Mouse (Mus musculus): ENCODE measurements around the gene Mast3. TPM values are rescaled to one million over a fixed set of nuclear protein-coding genes. Genes with fewer than 3 reads are reported as not detected.

Gene Mast3
- polyA plus RNA-seq, 1 experiment from 2014 or later, result 4.4 TPM

- no peaks in the 10 kb centered on the region for H3K36me3 ChIP-seq (ENCODE audit: control insufficient read depth, insufficient read depth)
- no peak for ATAC-seq
- WGBS, result 82% methylated on average over 3 of the region's 3 CpGs
- H3K9me3 ChIP-seq (ENCODE audit: control insufficient read depth), result no peaks in the 10 kb centered on the region
- H3K27me3 ChIP-seq (replicated peaks; ENCODE audit: control insufficient read depth, insufficient read depth, low read length), result no peaks in the 10 kb centered on the region
- no peak overlapping the region for H3K4me3 ChIP-seq (ENCODE audit: low read depth, low read length)
- H3K9ac ChIP-seq (ENCODE audit: low read depth, low read length), result no peak overlapping the region
- TF ChIP-seq CTCF (IDR thresholded peaks at IDR 0.05; ENCODE audit: low read depth), result no peak
- no peak overlapping the region for H3K27ac ChIP-seq (ENCODE audit: low read depth, low read length)
- H3K4me1 ChIP-seq (replicated peaks; ENCODE audit: control insufficient read depth, insufficient read depth, low read length), result no peaks in the 10 kb centered on the region
- no peak overlapping the region for H3K4me2 ChIP-seq (replicated peaks; ENCODE audit: low read depth)
Measured at GRCm38 (mm10) chr8:70849333-70849990, 44.6 kb upstream of the Mast3 start.

- Histone ChIP-seq H3K4me1 (replicated peaks; ENCODE audit: control insufficient read depth, insufficient read depth, low read length) (no peaks in the 10 kb centered on the region), H3K4me3 (ENCODE audit: low read depth, low read length) (no peak overlapping the region), H3K9ac (ENCODE audit: low read depth, low read length) (no peak overlapping the region), H3K27me3 (replicated peaks; ENCODE audit: control insufficient read depth, insufficient read depth, low read length) (no peaks in the 10 kb centered on the region), H3K9me3 (ENCODE audit: control insufficient read depth) (no peaks in the 10 kb centered on the region), H3K27ac (ENCODE audit: low read depth, low read length) (no peak overlapping the region), H3K36me3 (ENCODE audit: control insufficient read depth, insufficient read depth) (no peaks in the 10 kb centered on the region), H3K4me2 (replicated peaks; ENCODE audit: low read depth) (no peak overlapping the region)
- 56% methylated on average over 15 of the region's 15 CpGs for WGBS
- peak; percentile 53 for TF ChIP-seq CTCF (IDR thresholded peaks at IDR 0.05; ENCODE audit: low read depth)
- ATAC-seq, result no peak
Measured at GRCm38 (mm10) chr8:70846371-70847154, 41.7 kb upstream of the Mast3 start.

- TF ChIP-seq CTCF (IDR thresholded peaks at IDR 0.05; ENCODE audit: low read depth), result no peak
- Histone ChIP-seq H3K27me3 (replicated peaks; ENCODE audit: control insufficient read depth, insufficient read depth, low read length) (no peaks in the 10 kb centered on the region), H3K9me3 (ENCODE audit: control insufficient read depth) (no peaks in the 10 kb centered on the region), H3K4me1 (replicated peaks; ENCODE audit: control insufficient read depth, insufficient read depth, low read length) (0 out of 2 replicates have a peak, but pooled peaks cover 3% of the 10 kb centered on the region), H3K9ac (ENCODE audit: low read depth, low read length) (no peak overlapping the region), H3K4me2 (replicated peaks; ENCODE audit: low read depth) (no peak overlapping the region), H3K36me3 (ENCODE audit: control insufficient read depth, insufficient read depth) (no peaks in the 10 kb centered on the region), H3K4me3 (ENCODE audit: low read depth, low read length) (no peak overlapping the region), H3K27ac (ENCODE audit: low read depth, low read length) (no peak overlapping the region)
- WGBS, result 55% methylated on average over 5 of the region's 5 CpGs
- ATAC-seq, result no peak
Measured at GRCm38 (mm10) chr8:70845108-70845507, 40.3 kb upstream of the Mast3 start.

- TF ChIP-seq CTCF (IDR thresholded peaks at IDR 0.05; ENCODE audit: low read depth), result peak; percentile 98
- Histone ChIP-seq H3K4me2 (replicated peaks; ENCODE audit: low read depth) (no peak overlapping the region), H3K27ac (ENCODE audit: low read depth, low read length) (no peak overlapping the region), H3K9me3 (ENCODE audit: control insufficient read depth) (no peaks in the 10 kb centered on the region), H3K9ac (ENCODE audit: low read depth, low read length) (no peak overlapping the region), H3K36me3 (ENCODE audit: control insufficient read depth, insufficient read depth) (no peaks in the 10 kb centered on the region), H3K4me1 (replicated peaks; ENCODE audit: control insufficient read depth, insufficient read depth, low read length) (0 out of 2 replicates have a peak, but pooled peaks cover 3% of the 10 kb centered on the region), H3K4me3 (ENCODE audit: low read depth, low read length) (no peak overlapping the region), H3K27me3 (replicated peaks; ENCODE audit: control insufficient read depth, insufficient read depth, low read length) (no peaks in the 10 kb centered on the region)
- WGBS, result 4% methylated on average over 6 of the region's 6 CpGs
- no peak for ATAC-seq
Measured at GRCm38 (mm10) chr8:70844523-70844922, 39.7 kb upstream of the Mast3 start.

GRCm38 (mm10) chr8:70843941-70844340 lies 39.1 kb upstream of the Mast3 start:
- Histone ChIP-seq H3K4me2 (replicated peaks; ENCODE audit: low read depth) (no peak overlapping the region), H3K4me1 (replicated peaks; ENCODE audit: control insufficient read depth, insufficient read depth, low read length) (0 out of 2 replicates have a peak, but pooled peaks cover 3% of the 10 kb centered on the region), H3K27me3 (replicated peaks; ENCODE audit: control insufficient read depth, insufficient read depth, low read length) (no peaks in the 10 kb centered on the region), H3K9ac (ENCODE audit: low read depth, low read length) (no peak overlapping the region), H3K36me3 (ENCODE audit: control insufficient read depth, insufficient read depth) (no peaks in the 10 kb centered on the region), H3K27ac (ENCODE audit: low read depth, low read length) (no peak overlapping the region), H3K4me3 (ENCODE audit: low read depth, low read length) (no peak overlapping the region), H3K9me3 (ENCODE audit: control insufficient read depth) (no peaks in the 10 kb centered on the region)
- no peak for ATAC-seq
- TF ChIP-seq CTCF (IDR thresholded peaks at IDR 0.05; ENCODE audit: low read depth), result no peak
- WGBS, result 85% methylated on average over 8 of the region's 8 CpGs

- 87% methylated on average over 5 of the region's 5 CpGs for WGBS
- ATAC-seq, result no peak
- H3K4me3 ChIP-seq (ENCODE audit: low read depth, low read length), result no peak overlapping the region
- H3K9ac ChIP-seq (ENCODE audit: low read depth, low read length), result no peak overlapping the region
- H3K36me3 ChIP-seq (ENCODE audit: control insufficient read depth, insufficient read depth), result no peaks in the 10 kb centered on the region
- H3K4me2 ChIP-seq (replicated peaks; ENCODE audit: low read depth), result no peak overlapping the region
- no peaks in the 10 kb centered on the region for H3K9me3 ChIP-seq (ENCODE audit: control insufficient read depth)
- no peak overlapping the region for H3K27ac ChIP-seq (ENCODE audit: low read depth, low read length)
- H3K27me3 ChIP-seq (replicated peaks; ENCODE audit: control insufficient read depth, insufficient read depth, low read length), result no peaks in the 10 kb centered on the region
- no peak for TF ChIP-seq CTCF (IDR thresholded peaks at IDR 0.05; ENCODE audit: low read depth)
- 0 out of 2 replicates have a peak, but pooled peaks cover 3% of the 10 kb centered on the region for H3K4me1 ChIP-seq (replicated peaks; ENCODE audit: control insufficient read depth, insufficient read depth, low read length)
Measured at GRCm38 (mm10) chr8:70843214-70843773, 38.4 kb upstream of the Mast3 start.
